Mouse (Mus musculus): Measurements from ENCODE around the gene Ildr1.

Ildr1 gene

GRCm38 (mm10) chr16:36693818-36694413, at the start of gene Ildr1:
TSS of gene Ildr1 (plus strand) at chr16:36693978.
- DNase-seq (ENCODE audit: low read depth), result no peak

GRCm38 (mm10) chr16:36645124-36645523, 48.7 kb upstream of the Ildr1 start:
- DNase-seq (ENCODE audit: low read depth), result no peak

GRCm38 (mm10) chr16:36649304-36649703, 44.5 kb upstream of the Ildr1 start:
- DNase-seq (ENCODE audit: low read depth), result no peak

DNA sequence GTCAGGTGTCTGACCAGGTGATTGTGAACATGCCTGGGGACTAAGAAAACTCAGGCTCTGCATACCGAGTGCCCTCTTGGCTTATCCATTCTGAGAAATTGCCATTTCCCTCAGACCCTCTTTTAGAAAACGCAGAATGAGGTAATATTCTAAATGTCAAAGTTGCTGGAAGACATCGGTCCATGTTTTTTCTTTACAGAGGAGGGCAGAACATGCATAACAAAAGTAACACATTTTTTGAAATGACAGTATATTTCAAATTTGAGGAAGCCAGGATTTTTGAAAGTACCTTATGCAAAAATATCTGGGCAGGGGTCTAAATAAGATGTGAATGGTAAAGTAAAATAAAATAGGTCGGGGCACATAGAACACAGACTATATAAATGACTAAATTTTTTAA, 43.3 kb upstream of the Ildr1 start:
- DNase-seq (ENCODE audit: low read depth), result no peak

- DNase-seq (ENCODE audit: low read depth), result no peak
These were observed 42.5 kb upstream of the Ildr1 start for GRCm38 (mm10) chr16:36651174-36651766.

DNA sequence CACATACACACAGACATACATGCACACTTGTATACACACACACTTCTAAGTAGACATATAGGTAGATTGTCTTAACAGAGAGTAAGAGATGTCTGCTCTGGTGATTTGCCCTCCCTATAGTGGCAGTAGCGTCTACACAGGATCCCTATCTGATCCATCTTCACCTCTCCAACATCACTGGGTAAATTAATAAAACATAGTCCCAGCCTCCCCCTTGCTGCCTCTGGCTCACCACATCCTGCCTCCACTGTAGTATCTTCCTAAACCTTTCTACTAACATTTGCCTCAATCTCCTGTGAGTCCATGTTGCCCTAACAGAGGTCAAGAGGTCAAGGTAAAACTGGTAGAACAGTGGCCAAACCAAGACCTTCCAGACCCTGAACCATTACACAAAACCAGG, 38.6 kb upstream of the Ildr1 start:
- DNase-seq (ENCODE audit: low read depth), result no peak

GRCm38 (mm10) chr16:36655910-36656309, 37.9 kb upstream of the Ildr1 start:
- DNase-seq (ENCODE audit: low read depth), result peak; percentile 11

DNA sequence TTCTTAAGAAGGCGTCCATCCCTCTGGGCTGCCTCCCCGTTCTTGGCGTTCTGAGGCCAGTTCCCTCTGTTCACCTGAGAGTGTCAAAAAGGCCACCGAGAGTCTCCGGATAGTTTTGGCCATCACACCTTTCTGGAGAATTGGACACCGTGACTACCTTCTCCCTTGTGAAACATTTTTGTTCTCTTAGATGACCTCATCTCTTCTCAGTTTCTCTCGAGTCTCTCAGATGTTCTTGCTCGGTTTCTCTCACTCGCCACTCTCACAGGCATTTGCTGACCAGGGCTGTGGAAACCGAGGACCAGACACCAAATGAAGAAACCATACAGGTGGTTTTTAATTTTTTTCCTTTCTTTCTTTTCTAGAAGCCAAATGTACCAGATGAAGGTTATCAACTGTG, 32.4 kb upstream of the Ildr1 start:
- DNase-seq (ENCODE audit: low read depth), result no peak

GRCm38 (mm10) chr16:36663484-36663883, 30.3 kb upstream of the Ildr1 start:
- DNase-seq (ENCODE audit: low read depth), result no peak

GRCm38 (mm10) chr16:36665782-36666181, 28.0 kb upstream of the Ildr1 start, which contains the start of gene Cd86:
TSS of gene Cd86 (minus strand) at chr16:36666081.
- no peak for DNase-seq (ENCODE audit: low read depth)

DNA sequence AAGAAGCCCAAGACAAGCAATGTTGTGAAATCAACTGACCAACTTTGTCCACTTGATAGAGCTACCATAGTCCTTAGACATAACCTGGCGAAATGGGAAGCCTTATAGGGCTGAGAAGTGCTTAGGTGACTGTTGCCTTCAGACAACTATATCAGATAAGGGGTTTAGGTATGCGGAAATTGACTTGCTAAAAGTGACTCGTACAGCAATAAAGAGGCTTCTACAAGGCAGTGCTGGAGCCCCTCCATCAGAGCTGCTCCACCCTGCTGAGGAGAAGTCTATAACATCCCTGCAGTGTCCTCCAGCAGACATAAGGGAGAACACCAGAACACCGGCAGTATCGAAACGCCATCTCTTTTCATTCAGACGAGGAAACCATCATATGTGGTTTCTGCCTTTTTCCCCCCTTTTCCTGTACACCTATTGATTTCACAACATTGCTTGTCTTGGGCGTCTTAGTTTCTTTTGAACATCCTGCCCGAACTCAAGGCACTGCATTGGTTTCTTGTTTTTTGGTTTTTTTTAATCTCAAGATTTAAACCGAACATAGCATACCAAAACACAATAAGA, 27.2 kb upstream of the Ildr1 start:
- no peak for DNase-seq (ENCODE audit: low read depth)

- no peak for DNase-seq (ENCODE audit: low read depth)
These were observed 23.2 kb upstream of the Ildr1 start for GRCm38 (mm10) chr16:36670590-36670989.

DNA sequence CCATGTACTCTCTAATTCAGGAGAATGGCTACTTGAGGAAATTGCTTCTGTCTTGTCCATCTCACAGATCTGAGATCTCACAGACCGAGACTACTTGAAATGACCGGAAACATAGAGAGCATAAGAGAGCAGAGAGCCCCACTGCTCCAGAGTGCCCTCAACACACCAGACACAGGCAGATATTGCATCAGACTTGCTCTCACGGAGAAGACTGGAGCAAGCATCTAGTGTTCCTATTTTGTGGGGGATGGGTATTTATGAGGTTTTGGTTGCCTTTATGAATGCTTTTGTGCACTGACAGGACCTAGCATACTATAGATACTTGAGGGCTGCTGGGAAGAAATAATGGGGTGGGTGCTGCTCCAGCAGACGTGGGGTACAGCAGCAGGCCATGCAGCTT, 20.6 kb upstream of the Ildr1 start:
- no peak for DNase-seq (ENCODE audit: low read depth)

DNA sequence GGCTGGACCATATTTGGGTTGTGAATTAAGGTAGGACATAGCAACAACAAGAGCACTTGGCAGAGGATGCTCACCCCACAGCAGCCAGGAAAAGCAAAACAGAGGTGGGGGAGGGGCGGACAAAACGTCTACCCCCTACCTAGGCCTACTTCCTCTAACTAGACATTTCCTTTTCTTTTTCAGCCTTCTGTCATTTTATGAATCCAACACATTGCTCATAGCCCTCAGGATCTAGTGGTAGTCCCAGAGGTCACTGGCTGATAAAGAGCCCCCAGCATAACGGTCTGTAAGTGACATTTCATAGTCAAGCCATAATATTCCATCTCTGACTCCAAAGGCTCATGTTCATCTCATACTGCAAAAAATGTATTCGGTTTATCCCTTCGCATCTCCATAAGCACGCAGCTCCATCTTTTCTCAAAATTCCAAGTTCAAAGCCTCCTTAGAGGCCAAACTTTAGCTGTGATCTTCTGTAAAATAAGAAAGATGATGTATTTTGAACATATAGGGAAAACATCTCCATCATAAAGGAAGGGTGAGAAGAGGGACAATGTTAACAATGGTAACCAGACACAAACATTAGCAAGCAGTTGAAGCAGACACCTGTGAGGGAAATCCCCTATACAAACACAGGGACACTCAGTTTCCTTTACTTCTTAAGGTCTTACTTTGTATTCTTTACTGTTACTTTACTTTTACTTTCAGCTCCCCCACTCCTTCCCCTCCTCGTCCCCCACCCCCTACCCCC, 19.1 kb upstream of the Ildr1 start:
- DNase-seq (ENCODE audit: low read depth), result no peak

GRCm38 (mm10) chr16:36675304-36675703, 18.5 kb upstream of the Ildr1 start:
- DNase-seq (ENCODE audit: low read depth), result no peak

DNA sequence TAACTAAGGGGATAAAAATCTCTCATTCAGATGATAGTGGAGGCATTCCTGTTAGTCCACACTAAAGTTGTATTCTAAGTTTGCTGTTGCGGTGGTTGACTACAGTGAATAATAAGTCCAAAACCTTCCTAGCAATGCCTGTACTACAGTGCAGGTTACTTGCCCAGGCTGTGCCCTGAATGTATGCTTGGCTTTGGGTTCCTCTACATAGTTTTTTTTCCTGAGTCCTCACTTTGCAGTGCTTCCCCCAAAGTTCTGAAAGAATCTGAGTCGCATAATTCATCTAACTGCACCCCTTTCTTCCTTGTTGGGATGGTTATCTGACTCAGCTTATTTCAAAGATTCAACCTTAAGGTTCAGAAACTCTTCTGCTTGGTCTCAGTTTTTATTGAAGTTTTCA, 17.9 kb upstream of the Ildr1 start:
- DNase-seq (ENCODE audit: low read depth), result no peak

DNA sequence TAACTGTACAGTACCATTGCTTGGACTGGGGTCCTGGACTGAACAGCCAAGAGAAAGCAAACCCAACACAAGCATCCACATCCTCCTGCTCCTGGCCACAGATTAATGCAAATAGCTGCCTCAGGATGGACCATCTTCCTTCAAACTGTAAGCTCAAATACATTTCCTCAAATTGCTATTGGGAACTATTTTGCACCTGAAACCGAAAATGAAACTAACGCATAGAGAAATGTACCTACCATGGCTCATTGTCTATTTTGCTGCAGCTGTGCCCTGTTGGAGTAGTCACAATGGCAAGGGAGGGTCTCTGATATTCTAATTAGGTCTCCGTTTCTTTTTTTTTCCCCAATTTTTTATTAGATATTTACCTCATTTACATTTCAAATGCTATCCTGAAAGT, 11.9 kb upstream of the Ildr1 start:
- DNase-seq (ENCODE audit: low read depth), result no peak

DNA sequence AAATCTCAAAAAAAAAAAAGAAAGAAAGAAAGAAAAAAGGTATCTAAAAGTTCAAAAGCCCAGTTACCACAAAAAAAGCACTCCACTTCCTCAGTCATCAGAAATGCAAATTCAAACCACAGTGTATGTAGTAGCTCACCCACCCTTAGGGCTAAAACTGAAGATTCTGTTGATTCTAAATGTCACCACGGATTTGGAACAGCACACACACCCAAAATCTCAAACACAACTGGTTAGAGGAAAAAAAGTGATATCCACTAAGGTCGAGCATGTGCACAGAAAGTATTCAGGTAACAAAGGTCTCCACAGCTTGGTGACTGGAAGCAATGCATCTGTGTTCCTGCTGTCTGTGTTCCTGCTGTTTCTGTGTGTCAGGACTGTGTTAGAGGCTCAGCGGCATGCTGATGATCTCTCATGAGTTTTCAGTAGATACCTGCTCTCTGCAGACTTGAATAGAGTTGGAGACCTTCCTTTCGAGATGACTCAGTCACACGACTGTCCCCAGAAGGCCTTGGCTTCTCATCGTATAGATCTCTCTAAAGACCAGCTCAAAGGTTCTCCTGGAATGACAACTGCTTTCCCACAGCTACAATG, 9.4 kb upstream of the Ildr1 start:
- no peak for DNase-seq (ENCODE audit: low read depth)

GRCm38 (mm10) chr16:36688076-36688475, 5.7 kb upstream of the Ildr1 start:
- DNase-seq (ENCODE audit: low read depth), result no peak

GRCm38 (mm10) chr16:36691484-36691883, 2.3 kb upstream of the Ildr1 start:
- DNase-seq (ENCODE audit: low read depth), result no peak

DNA sequence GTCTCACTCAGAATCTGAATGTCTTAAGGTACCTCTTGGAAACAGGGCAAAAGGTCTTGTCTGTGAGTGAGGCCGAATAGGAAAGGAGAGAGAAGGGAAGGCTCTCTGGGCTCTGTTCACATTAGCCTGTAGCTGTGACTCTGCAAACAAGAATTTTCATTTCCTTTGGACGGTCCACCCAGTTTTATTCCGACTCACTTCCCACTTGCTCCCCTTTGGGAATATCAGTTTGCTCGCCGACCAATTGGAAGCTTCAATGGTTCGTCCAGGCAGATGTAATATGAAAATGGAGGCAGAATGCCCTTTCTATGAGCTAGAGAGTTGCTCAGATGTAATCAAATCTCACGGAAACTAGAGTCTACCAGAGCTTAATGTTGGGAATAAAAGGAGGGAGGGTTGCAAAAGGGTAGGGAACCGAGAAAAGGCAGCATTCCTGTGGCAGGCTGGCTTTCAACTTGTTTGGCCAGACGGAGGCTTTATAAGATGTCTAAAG, 1.1 kb downstream of the Ildr1 start:
- peak; percentile 37 for DNase-seq (ENCODE audit: low read depth)

- no peak for DNase-seq (ENCODE audit: low read depth)
These were observed 3.6 kb downstream of the Ildr1 start for GRCm38 (mm10) chr16:36697331-36697730.

DNA sequence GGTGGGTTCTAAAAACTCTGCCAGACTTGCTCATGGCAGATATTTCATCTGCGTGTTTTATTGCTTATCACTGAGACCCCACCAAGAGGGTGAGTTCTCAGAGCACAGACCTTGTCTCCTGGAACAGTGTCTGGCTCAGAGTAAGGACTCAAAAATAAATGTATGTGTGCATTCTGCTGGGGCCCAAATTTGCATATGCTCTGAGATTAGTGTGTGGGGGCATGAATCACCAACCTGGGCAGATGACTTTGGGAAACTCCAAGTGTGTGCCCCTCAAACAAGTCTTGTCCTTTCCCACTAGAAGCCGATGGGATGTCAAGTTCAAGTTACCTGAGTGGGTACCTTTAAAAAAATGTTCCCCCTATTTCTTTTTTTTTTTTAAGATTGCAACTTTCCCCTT, 6.7 kb downstream of the Ildr1 start:
- DNase-seq (ENCODE audit: low read depth), result no peak

Measured in NIH3T3 (cell line).